Mouse (Mus musculus) brain, embryonic 14.5 days (tissue): ENCODE measurements around the gene Grifin. TPM values are rescaled to one million over a fixed set of nuclear protein-coding genes. Genes with fewer than 3 reads are reported as not detected.

Experiments used
- DNase-seq: peaks from one replicate; pipeline ENCODE4 v3.0.0-alpha.2; 2011; ENCODE audit warnings: low read depth
- CTCF ChIP-seq: fragments of 200-500 bp; IDR thresholded peaks from 2 replicates; pipeline ENCODE4 v1.5.1; 2012; ENCODE audit warnings: inconsistent platforms, mild to moderate bottlenecking, moderate library complexity, borderline replicate concordance; ENCODE audit not compliant: insufficient read depth, insufficient read length; ENCODE audit errors: extremely low read depth
- POLR2A ChIP-seq: fragments of 200-500 bp; IDR thresholded peaks from 2 replicates; pipeline ENCODE4 v1.6.1; 2012; ENCODE audit warnings: mild to moderate bottlenecking, inconsistent platforms, borderline replicate concordance; ENCODE audit not compliant: poor library complexity, insufficient read depth, insufficient read length, severe bottlenecking; ENCODE audit errors: extremely low read depth
- polyA plus RNA-seq: library from polyadenylated mRNA; depleted of rRNA; stranded (reverse); fragments of >200 nt; gene quantifications from 2 replicates; pipeline ENCODE4 v1.2.3, GENCODE M21; 2012; rRNA removed

Grifin gene
- polyA plus RNA-seq = 0.26 and 0.32 TPM in 2 replicates

DNA sequence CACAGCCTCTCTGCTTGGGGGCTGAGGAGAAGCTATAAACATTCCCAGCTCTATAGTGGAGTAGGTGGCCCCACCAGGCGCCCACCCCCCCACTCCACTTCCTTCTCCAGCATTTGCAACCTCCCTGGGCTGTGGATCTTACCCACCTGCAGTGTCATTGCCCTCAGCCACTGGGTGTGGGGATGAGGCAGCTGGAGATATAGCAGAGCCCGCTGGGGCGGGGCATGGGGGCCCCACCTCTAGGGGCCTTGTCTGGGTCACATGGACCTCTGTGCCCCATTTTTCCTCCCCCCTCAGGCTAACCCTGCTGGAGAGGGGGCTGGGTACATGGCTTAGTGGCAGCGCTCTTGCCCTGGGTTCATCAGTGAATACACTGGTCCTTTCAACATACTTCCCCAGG is at the start of gene Grifin:
Gene Grifin (minus strand): TSS at position 176 of the 400 bp plus-strand sequence.
- no peak for TF ChIP-seq POLR2A
- TF ChIP-seq CTCF = no peak

DNA sequence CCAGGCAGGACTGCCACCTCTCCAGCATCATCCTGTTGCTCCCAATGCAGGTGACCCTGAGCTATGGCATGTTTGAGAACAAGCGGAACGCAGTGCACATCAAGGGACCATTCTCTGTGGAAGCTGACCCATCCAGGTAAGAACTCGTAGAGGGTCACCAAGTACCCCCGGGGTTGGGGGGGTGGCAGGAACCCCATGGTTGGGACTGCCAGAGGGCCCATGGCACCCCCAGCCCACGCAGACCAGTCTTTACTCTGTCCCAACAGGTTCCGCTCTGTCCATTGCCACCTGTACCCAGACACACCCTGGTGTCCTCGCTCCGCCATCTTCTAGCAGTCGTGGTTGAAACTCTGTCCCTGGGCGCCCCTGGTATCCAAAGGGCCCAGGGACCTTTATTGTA is 49.3 kb upstream of the Grifin start:
- TF ChIP-seq POLR2A (no peak), CTCF (no peak)
- DNase-seq = no peak

More for the DNA sequence above, at the start of gene Grifin:
- DNase-seq = no peak

DNA sequence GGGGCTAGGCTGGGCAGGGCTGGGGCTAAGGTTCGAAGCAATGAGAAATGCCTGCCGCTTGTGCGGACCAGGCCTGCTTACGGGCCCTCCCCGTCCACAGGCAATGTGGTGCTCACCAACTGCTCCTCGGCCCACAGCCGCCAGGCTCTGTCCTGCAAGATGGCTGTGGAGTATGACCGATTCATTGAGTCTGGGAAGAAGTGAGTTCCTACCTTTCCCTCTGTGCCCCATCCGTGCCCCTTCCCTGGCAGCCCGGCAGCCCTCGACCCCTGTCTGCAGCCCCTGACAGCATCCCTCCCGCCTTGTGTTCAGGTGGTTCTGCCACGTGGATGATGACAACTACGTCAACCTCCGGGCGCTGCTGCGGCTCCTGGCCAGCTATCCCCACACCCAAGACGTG is 47.3 kb upstream of the Grifin start:
- no peak for TF ChIP-seq CTCF
- TF ChIP-seq POLR2A = no peak
- no peak for DNase-seq

DNA sequence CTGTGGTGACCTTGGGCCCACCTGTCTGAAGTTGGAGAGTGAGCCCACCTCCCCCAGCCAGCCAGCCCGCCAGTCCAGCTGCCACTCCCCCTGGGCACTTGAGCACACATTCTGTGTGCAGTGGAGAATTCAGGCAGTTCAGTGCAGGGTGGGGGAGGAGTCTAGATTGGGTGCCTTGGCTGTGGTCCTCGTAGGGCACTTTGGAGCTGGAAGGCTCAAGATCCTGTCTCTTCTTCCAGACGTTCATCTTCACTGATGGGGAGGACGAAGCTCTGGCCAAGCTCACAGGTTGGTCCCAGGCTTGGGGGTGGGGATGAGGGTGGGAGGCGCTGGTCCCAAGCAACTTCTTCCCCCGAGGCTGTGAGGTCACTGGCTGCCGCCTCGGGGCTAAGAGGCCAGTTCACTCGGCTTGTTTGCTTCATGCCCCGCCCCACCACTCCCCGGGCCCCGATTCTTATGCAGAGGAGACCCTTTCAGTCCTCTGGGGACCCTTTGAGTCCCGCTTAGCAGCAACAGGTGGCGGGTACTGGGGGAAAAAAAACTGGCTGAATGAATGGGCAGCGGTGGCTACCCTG is 46.8 kb upstream of the Grifin start:
- peak; percentile 89 for DNase-seq
- no peak for TF ChIP-seq POLR2A
- TF ChIP-seq CTCF = no peak

DNA sequence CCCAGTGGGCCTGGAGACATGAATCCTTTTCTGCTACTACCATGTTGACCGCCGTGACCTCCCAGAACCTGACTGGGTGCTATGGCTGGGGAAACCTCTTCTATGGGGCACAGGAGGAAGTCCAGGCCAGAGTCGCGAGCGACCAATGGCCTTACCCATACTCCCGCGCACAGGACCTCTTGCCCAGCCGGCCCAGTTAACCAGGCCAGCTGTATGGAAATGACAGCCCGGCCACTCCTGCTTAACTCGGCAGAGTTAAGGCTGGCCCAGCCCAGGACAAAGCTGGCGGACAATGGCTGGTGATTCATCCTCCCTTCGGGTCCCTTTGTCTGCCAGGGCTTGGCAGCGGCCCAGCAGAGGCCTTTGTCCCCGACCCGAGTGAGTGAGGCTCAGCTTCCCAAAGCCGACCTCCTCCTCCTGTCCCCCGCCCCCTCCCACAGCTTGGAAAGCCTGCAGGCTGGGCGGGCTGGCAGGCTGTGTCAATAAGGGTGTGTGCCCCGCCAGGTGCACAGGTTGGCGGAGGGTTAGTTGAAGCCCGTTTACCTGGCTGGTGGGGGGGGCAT is 46.2 kb upstream of the Grifin start:
- DNase-seq = peak; percentile 96
- TF ChIP-seq POLR2A (no peak), CTCF (no peak)

DNA sequence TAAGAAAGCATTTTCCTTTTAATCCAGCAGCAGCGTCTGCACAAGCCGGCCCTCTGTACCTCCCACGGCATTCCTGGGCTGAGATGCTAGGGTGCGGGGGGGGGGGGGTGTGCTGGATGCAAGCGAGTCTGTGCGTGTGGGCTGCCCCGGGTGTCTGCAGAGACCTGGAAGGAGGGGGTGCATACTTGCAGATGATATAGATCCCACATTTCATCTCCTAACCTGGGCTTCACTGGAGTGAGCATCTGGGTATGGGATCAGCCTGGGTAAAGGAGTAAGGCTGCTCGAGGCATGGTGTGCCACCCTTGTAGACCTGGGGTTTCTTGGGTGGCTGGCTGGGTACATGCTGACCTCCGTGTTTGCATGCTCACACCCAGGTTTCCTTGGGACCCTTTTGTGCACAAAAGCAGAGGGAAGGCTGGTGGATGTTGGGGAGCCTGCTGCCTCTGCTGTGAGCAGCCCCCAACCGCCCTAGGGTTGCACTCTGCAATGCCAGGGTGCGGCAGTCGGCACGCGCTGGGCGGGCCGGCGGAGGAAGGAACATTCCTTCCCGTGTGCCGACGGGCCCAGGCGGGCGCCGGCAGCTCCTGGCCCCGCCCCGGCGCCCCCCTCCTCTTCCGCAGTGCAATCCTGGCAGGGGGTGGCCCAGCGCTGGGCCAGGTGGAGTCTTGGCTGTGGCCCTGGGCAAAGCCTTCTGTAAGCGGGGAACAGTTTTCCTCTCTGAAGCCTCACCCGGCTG is 45.6 kb upstream of the Grifin start:
- DNase-seq = peak; percentile 87

DNA sequence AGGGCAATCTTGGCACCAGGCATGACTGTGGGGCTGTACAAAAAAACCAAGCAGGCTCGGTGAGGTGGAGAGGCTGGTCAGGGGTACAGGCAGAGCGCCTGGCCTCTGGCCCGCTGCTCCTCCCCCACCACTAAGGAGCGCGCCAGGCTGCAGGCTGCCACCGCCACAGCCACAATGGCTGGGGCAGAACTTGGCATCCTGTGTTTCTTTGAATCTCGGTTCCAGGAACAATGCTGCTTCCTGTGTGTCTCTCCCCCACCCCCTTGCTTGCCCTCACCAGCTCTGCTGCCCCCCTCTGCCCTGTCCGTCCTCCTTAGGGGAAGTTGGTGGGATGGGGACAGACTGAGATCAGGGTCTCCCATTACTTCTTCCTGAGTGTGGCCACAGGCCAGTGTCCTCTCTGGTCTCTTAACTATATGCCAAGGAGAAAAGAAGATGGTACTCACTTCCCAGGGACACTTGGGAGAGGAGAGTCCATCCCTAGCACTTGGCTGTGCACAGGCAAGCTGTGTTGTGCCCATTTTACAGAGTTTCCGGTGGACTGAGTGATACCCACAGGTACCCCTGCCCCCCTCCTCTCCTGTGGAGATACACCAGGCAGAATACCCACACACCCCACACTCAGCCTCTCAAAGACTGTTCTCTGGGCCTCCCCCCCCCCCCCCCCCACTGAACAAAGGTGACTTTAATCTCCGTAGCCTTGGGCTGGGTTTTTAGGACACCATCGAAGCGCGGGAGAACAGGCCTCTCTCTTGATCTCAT is 44.8 kb upstream of the Grifin start:
- DNase-seq = peak; percentile 90
- TF ChIP-seq POLR2A (0 out of 2 replicates have a peak, but pooled peaks have one; percentile 12), CTCF (no peak)

More for the DNA sequence above, 45.6 kb upstream of the Grifin start:
- TF ChIP-seq CTCF (no peak), POLR2A (no peak)

DNA sequence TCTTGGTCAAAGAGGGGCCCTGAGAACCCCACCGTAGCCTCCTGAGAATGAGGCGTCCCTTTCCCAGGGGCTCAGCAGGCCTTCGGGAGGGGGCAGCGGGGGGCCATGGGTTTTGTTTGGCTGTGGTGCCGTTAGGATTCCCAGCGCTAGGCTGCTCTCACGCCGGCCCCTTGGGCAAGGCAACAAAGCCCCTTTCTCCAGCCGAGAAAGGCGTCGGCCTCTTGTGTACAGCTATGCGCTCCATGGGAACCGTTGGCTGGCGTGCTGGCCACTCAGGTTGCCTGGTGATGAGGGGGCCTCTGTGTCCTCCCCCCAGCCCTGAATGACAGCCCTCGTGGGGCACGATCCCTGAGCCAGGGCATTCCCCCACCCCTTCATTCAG is 43.8 kb upstream of the Grifin start:
- DNase-seq = peak; percentile 95
- TF ChIP-seq CTCF (no peak), POLR2A (0 out of 2 replicates have a peak, but pooled peaks have one; percentile 11)

DNA sequence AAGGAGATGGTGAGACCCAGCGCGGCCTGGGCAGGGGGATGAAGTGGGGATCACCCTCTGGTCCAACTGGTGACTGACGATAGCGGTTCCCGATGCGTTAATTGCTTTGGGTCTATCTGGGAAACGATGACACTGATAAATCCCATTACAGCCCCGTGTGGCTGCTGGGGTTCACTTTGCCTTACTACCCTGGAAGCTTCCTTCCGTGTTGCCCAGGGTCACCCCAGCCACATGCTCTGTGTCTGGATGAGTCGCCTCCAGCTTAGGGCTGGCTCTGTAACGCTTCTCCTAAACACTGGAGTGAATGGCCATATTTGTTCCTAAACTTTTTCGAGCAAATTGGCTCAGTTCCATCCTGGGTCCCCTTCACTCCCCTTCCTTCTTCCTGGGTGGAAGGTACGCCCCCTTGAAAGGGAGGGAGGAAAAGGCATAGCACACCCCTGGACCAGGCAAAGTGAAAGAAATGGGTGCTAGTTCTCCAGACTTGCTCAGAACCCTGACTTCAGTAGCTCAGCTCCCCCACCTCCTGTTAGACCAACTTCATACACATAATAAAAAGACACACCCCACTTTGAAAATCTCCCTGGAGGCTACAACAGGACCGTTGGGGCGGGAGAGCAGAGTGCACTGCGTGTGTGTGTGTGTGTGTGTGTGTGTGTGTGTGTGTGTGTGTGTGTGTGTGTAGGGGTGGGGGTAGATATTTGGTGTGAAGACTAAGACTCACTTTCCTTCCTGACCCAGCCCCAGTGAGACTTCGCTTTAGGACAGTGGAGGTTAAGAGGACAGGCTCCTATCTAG is 43.2 kb upstream of the Grifin start:
- no peak for TF ChIP-seq CTCF
- no peak for TF ChIP-seq POLR2A
- peak; percentile 63 for DNase-seq

DNA sequence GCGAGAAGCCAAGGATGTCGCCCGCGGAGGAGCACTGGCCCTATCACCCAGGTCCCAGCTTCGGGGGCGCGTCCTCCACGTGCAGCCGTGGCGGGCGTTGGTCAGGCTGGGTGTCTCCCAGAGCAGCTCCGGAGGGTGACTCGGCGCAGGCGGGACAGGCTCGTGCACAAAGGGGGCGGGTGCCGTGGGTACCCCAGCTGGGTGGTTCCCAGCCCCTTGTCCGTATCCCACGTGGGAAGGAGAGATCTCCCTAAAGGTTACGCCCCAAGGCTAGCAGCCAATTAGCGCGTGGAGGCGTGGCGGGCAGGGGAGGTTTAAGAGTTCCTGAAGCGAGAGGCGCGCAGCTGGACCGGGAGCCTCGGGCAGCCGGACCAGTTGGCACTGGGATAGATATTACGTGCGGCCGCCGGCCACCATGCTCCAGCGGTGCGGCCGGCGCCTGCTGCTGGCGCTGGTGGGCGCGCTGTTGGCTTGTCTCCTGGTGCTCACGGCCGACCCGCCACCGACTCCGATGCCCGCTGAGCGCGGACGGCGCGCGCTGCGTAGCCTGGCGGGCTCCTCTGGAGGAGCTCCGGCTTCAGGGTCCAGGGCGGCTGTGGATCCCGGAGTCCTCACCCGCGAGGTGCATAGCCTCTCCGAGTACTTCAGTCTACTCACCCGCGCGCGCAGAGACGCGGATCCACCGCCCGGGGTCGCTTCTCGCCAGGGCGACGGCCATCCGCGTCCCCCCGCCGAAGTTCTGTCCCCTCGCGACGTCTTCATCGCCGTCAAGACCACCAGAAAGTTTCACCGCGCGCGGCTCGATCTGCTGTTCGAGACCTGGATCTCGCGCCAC is 42.3 kb upstream of the Grifin start, which contains the start of gene Lfng:
Gene Lfng (plus strand): TSS at position 320 of the 835 bp plus-strand sequence.
- TF ChIP-seq POLR2A (peak; percentile 93), CTCF (no peak)
- DNase-seq = peak; percentile 97
